Mouse (Mus musculus): ENCODE results near the gene Gm20828. TPM values are rescaled to one million over a fixed set of nuclear protein-coding genes. Genes with fewer than 3 reads are reported as not detected.
"Not testable (repeated sequence)": the region's sequence is repeated elsewhere in the genome, so short reads cannot be mapped to it uniquely, and the experiment has no call there.

Gene Gm20828
- not detected for total RNA-seq (2021)
- long read RNA-seq, experiment 1 = 0 reads
- long read RNA-seq, experiment 2 = 0 reads

GRCm38 (mm10) chrY:11199274-11199673, at the start of gene Gm20828:
TSS of gene Gm20828 (minus strand) at chrY:11199374.
- DNase-seq = not testable (repeated sequence)
